Mouse (Mus musculus) limb, embryonic 12.5 days (tissue): ENCODE measurements around the gene Olfr340. TPM values are rescaled to one million over a fixed set of nuclear protein-coding genes. Genes with fewer than 3 reads are reported as not detected.
"Not testable (repeated sequence)": the region's sequence is repeated elsewhere in the genome, so short reads cannot be mapped to it uniquely, and the experiment has no call there.

ENCODE experiments used
- ATAC-seq: fragments of 200-750 bp; cut with Nextera tagmentation; 2 replicates; pipeline ENCODE4 v1.8.0; 2017; ENCODE audit warnings: low read depth, moderate TSS enrichment; ENCODE audit not compliant: insufficient number of reproducible peaks, insufficient read depth, low FRiP score, low TSS enrichment
- H3K27ac ChIP-seq: fragments of 300-500 bp; sonication (generic); 2 replicates; pipeline ENCODE4 v1.5.1; 2016; ENCODE audit warnings: mild to moderate bottlenecking, moderate library complexity
- H3K27me3 ChIP-seq: fragments of 300-500 bp; sonication (generic); 2 replicates; pipeline ENCODE4 v1.6.1; 2016; ENCODE audit warnings: mild to moderate bottlenecking, moderate library complexity
- H3K36me3 ChIP-seq: fragments of 300-500 bp; sonication (generic); 2 replicates; pipeline ENCODE4 v1.6.1; 2016; ENCODE audit warnings: mild to moderate bottlenecking, moderate library complexity
- H3K4me1 ChIP-seq: fragments of 300-500 bp; sonication (generic); replicated peaks from 2 replicates; pipeline ENCODE4 v1.6.1; 2016
- H3K4me2 ChIP-seq: fragments of 300-500 bp; sonication (generic); 2 replicates; pipeline ENCODE4 v1.6.1; 2016; ENCODE audit warnings: mild to moderate bottlenecking, moderate library complexity
- H3K4me3 ChIP-seq: fragments of 300-500 bp; sonication (generic); replicated peaks from 2 replicates; pipeline ENCODE4 v1.5.1; 2016; ENCODE audit warnings: mild to moderate bottlenecking
- H3K9ac ChIP-seq: fragments of 300-500 bp; sonication (generic); replicated peaks from 2 replicates; pipeline ENCODE4 v1.6.1; 2016; ENCODE audit warnings: mild to moderate bottlenecking, moderate library complexity
- H3K9me3 ChIP-seq: fragments of 300-500 bp; sonication (generic); 2 replicates; pipeline ENCODE4 v1.6.1; 2016; ENCODE audit warnings: mild to moderate bottlenecking, moderate library complexity
- WGBS: fragments of 180-500 bp; shearing (Covaris S2); methylation state at CpG from one replicate; pipeline ENCODE4 v1.1.7; 2016; 5-methylcytosine and 5-hydroxymethylcytosine counted together
- polyA plus RNA-seq: library from polyadenylated mRNA; unstranded; fragments of >200 nt; fragmentation: Nextera tagmentation; extraction: Ambion mirVana; gene quantifications from 2 replicates; pipeline ENCODE4 v1.2.1, GENCODE M21; 2016

The Olfr340 gene
- polyA plus RNA-seq, result not detected in 2 replicates

GRCm38 (mm10) chr2:36452287-36452686 lies at the start of gene Olfr340:
Gene Olfr340, plus strand, starts transcription at chr2:36452587.
- 59% methylated on average over 1 of the region's 1 CpGs for WGBS
- no peak for ATAC-seq

GRCm38 (mm10) chr2:36415174-36415573 lies 37.2 kb upstream of the Olfr340 start:
- not testable (repeated sequence) for H3K9ac ChIP-seq, H3K4me1 ChIP-seq, H3K4me2 ChIP-seq, H3K36me3 ChIP-seq, ATAC-seq, H3K27me3 ChIP-seq, H3K27ac ChIP-seq, H3K4me3 ChIP-seq
- H3K9me3 ChIP-seq, result peaks cover 18% of the 10 kb centered on the region; the same call in 1 of the 2 replicates
- 92% methylated on average over 3 of the region's 3 CpGs for WGBS

More at GRCm38 (mm10) chr2:36452287-36452686, at the start of gene Olfr340:
- Histone ChIP-seq H3K4me2 (no peak within 1 kb of the TSS), H3K4me3 (no peak within 1 kb of the TSS), H3K27me3 (no peaks in the 10 kb centered on the region), H3K4me1 (no peaks in the 10 kb centered on the region), H3K9me3 (0 out of 2 replicates have a peak, but pooled peaks cover 10% of the 10 kb centered on the region), H3K9ac (no peak within 1 kb of the TSS), H3K27ac (no peak within 1 kb of the TSS), H3K36me3 (no peaks in the 10 kb centered on the region)

GRCm38 (mm10) chr2:36415591-36415990 lies 36.8 kb upstream of the Olfr340 start:
- not testable (repeated sequence) for H3K27ac ChIP-seq, H3K4me2 ChIP-seq, H3K27me3 ChIP-seq, H3K9ac ChIP-seq, H3K36me3 ChIP-seq, H3K4me1 ChIP-seq, H3K4me3 ChIP-seq, ATAC-seq
- WGBS, result 90% methylated on average over 7 of the region's 7 CpGs
- H3K9me3 ChIP-seq, result peaks cover 18% of the 10 kb centered on the region; the same call in 1 of the 2 replicates

- 82% methylated on average over 3 of the region's 3 CpGs for WGBS
- Histone ChIP-seq H3K36me3 (no peaks in the 10 kb centered on the region), H3K27me3 (no peaks in the 10 kb centered on the region), H3K9me3 (peaks cover 18% of the 10 kb centered on the region; the same call in 1 of the 2 replicates), H3K27ac (no peak within 1 kb of the TSS), H3K4me2 (no peak within 1 kb of the TSS), H3K9ac (no peak within 1 kb of the TSS), H3K4me3 (no peak within 1 kb of the TSS), H3K4me1 (no peaks in the 10 kb centered on the region)
- ATAC-seq, result no peak
These were observed 33.7 kb upstream of the Olfr340 start, which contains the start of gene Olfr339 for GRCm38 (mm10) chr2:36418647-36419046. Gene Olfr339, plus strand, starts transcription at chr2:36418947.

GRCm38 (mm10) chr2:36473634-36474033 lies 21.2 kb downstream of the Olfr340 start:
- H3K4me3 ChIP-seq, result no peak overlapping the region
- peaks cover 20% of the 10 kb centered on the region for H3K9me3 ChIP-seq
- no peak overlapping the region for H3K9ac ChIP-seq
- H3K27me3 ChIP-seq, result no peaks in the 10 kb centered on the region
- no peak overlapping the region for H3K4me2 ChIP-seq
- no peaks in the 10 kb centered on the region for H3K4me1 ChIP-seq
- H3K36me3 ChIP-seq, result no peaks in the 10 kb centered on the region
- H3K27ac ChIP-seq, result no peak overlapping the region
- ATAC-seq, result no peak

GRCm38 (mm10) chr2:36482368-36482767 lies 30.0 kb downstream of the Olfr340 start, which contains the start of gene Olfr341:
Gene Olfr341, minus strand, starts transcription at chr2:36482468.
- H3K27me3 ChIP-seq, result no peaks in the 10 kb centered on the region
- no peak within 1 kb of the TSS for H3K4me2 ChIP-seq
- no peak within 1 kb of the TSS for H3K4me3 ChIP-seq
- ATAC-seq, result no peak
- H3K36me3 ChIP-seq, result no peaks in the 10 kb centered on the region
- no peak within 1 kb of the TSS for H3K9ac ChIP-seq
- H3K4me1 ChIP-seq, result no peaks in the 10 kb centered on the region
- peaks cover 13% of the 10 kb centered on the region for H3K9me3 ChIP-seq
- H3K27ac ChIP-seq, result no peak within 1 kb of the TSS

Other genes with a start within 250 kb of the Olfr340 start
- gene Ptgs1, start 222.2 kb upstream of the Olfr340 start, polyA plus RNA-seq, result 4.7 and 4.8 TPM in 2 replicates
- gene Olfr338, start 79.1 kb upstream of the Olfr340 start, polyA plus RNA-seq, result not detected in 2 replicates
- not detected in 2 replicates for gene Olfr339, start 33.6 kb upstream of the Olfr340 start, polyA plus RNA-seq
- not detected in 2 replicates for gene Olfr341, start 29.9 kb downstream of the Olfr340 start, polyA plus RNA-seq
- not detected in 2 replicates for gene Olfr342, start 72.4 kb downstream of the Olfr340 start, polyA plus RNA-seq
- not detected in 2 replicates for gene Olfr344, start 114.1 kb downstream of the Olfr340 start, polyA plus RNA-seq
- not detected in 2 replicates for gene Olfr345, start 187.5 kb downstream of the Olfr340 start, polyA plus RNA-seq
- gene Olfr346, start 233.2 kb downstream of the Olfr340 start, polyA plus RNA-seq, result not detected in 2 replicates